Mouse (Mus musculus): ENCODE data around the gene Tnfrsf4. TPM values are rescaled to one million over a fixed set of nuclear protein-coding genes. Genes with fewer than 3 reads are reported as not detected.

The Tnfrsf4 gene
- polyA plus RNA-seq, 1 experiment from 2014 or later: 0.47 TPM

DNA sequence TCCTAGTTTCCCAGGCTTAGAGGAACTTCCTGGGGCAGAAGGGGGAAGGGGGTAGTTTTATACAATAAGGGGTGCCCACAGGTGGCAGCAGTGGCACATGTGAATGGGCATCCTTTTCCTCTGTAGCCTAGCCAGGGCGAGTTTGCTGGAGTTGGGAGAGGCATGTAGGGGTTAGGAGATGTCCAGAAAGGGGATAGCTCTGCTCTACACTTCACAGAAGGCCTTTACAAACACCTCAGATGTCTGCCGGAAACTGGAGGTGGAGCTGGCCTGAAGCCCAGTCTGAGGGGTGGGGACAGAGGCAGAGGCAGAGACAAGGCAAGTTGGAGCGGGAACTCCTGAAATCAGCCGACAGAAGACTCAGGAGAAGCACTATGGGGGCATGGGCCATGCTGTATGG, 12.4 kb downstream of the Tnfrsf4 start, which contains the start of gene Tnfrsf18:
Gene Tnfrsf18, plus strand, starts transcription at position 152 of the 400 bp plus-strand sequence.
- WGBS: 19% methylated on average over 4 of the region's 4 CpGs
- Histone ChIP-seq H3K9me3 (ENCODE audit: low read depth, low read length) (no peaks in the 10 kb centered on the region), H3K36me3 (ENCODE audit: insufficient read depth) (0 out of 2 replicates have a peak, but pooled peaks cover 7% of the 10 kb centered on the region), H3K9ac (peak within 1 kb of the TSS; percentile 3), H3K27me3 (ENCODE audit: insufficient read depth, low read length) (no peaks in the 10 kb centered on the region), H3K4me3 (ENCODE audit: low read depth, low read length) (no peak within 1 kb of the TSS), H3K4me1 (ENCODE audit: insufficient read depth) (peaks cover 5% of the 10 kb centered on the region; the same call in 1 of the 2 replicates), H3K4me2 (no peak within 1 kb of the TSS), H3K27ac (ENCODE audit: low read depth) (peak within 1 kb of the TSS; percentile 3; the same call in 1 of the 2 replicates)
- peak; percentile 76 for ATAC-seq (ENCODE audit: insufficient read depth)
- no peak; the same call in 1 of the 2 replicates for TF ChIP-seq CTCF (IDR thresholded peaks at IDR 0.05; ENCODE audit: low read depth)
- DNase-seq: peak; percentile 66

DNA sequence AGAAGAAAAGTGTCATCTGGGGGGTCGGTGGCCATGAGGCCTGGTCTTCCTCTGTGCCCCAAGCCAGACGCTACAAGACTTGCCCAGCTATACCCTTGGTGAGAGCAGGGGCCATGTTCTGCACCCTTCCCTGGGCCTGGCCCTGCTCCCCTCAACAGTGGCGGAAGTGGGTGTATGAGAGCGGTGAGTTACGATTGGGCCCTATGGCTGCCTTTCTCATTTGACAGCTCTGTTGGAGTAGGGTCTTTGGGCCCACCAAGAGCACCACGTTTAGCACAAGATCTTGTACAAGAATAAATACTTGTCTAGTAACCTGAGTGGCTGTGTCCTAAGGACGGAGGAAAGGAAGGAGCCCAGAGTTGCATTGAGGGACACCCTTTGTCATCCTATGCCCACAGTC, 14.9 kb downstream of the Tnfrsf4 start:
- no peaks in the 10 kb centered on the region for H3K9me3 ChIP-seq (ENCODE audit: low read depth, low read length)
- H3K4me2 ChIP-seq: no peak overlapping the region
- H3K4me1 ChIP-seq (ENCODE audit: insufficient read depth): peaks cover 12% of the 10 kb centered on the region; the same call in 1 of the 2 replicates
- 0 out of 2 replicates have a peak, but pooled peaks cover 7% of the 10 kb centered on the region for H3K36me3 ChIP-seq (ENCODE audit: insufficient read depth)
- DNase-seq (no peak), ATAC-seq (ENCODE audit: insufficient read depth) (no peak)
- WGBS: 86% methylated on average over 7 of the region's 7 CpGs
- no peak for TF ChIP-seq CTCF (IDR thresholded peaks at IDR 0.05; ENCODE audit: low read depth)
- H3K4me3 ChIP-seq (ENCODE audit: low read depth, low read length): no peak overlapping the region
- no peak overlapping the region for H3K27ac ChIP-seq (ENCODE audit: low read depth)
- no peak overlapping the region for H3K9ac ChIP-seq
- no peaks in the 10 kb centered on the region for H3K27me3 ChIP-seq (ENCODE audit: insufficient read depth, low read length)

DNA sequence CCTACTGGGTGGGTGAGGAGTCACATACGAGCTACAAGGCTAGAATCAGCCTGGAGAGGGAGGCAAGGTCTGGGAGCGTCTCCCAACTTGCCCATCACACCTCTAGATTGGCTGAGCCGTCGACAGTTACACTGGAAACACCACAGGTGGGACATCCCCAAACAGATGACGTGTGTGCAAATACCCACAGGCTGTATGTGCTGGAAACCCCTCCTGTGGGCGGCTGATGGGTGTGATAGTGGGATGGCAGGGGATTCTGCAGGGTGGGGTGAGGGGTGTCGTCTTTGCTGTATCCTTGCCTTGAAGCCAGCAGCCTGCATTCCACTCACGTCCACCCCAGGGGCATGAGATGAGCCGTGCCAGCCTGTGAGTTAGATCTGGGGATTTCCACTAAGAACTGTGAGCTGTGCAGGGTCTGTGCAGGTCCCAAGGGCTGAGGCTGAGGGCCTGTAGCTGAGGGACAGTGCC, 17.0 kb downstream of the Tnfrsf4 start:
- H3K36me3 ChIP-seq (ENCODE audit: insufficient read depth): 0 out of 2 replicates have a peak, but pooled peaks cover 7% of the 10 kb centered on the region
- H3K9ac ChIP-seq: peak overlapping the region; percentile 53
- H3K27me3 ChIP-seq (ENCODE audit: insufficient read depth, low read length): peaks cover 13% of the 10 kb centered on the region
- peak overlapping the region; percentile 41 for H3K4me3 ChIP-seq (ENCODE audit: low read depth, low read length)
- ATAC-seq (ENCODE audit: insufficient read depth) (0 out of 2 replicates have a peak, but pooled peaks have one; percentile 3), DNase-seq (no peak)
- 39% methylated on average over 9 of the region's 9 CpGs for WGBS
- H3K9me3 ChIP-seq (ENCODE audit: low read depth, low read length): no peaks in the 10 kb centered on the region
- peak overlapping the region; percentile 72; the same call in 1 of the 2 replicates for H3K27ac ChIP-seq (ENCODE audit: low read depth)
- no peak for TF ChIP-seq CTCF (IDR thresholded peaks at IDR 0.05; ENCODE audit: low read depth)
- peaks cover 12% of the 10 kb centered on the region; the same call in 1 of the 2 replicates for H3K4me1 ChIP-seq (ENCODE audit: insufficient read depth)
- peak overlapping the region; percentile 80 for H3K4me2 ChIP-seq

DNA sequence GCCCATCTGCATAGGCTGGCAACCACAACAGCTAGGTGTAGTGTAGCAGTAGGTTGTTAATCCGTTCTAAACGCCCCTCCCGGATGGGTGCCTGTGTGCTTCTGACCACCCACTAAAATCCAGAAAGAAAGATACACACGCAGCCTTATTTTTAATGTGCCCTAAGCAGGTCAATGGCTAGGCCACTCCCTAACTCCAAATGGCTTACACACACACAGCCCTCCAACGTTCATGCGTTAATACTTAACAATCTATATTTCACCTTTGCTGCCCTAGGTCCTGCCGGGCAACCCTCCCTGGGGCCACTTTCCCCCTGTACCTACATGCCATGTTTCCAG, 17.6 kb downstream of the Tnfrsf4 start:
- Histone ChIP-seq H3K27ac (ENCODE audit: low read depth) (peak overlapping the region; percentile 89; the same call in 1 of the 2 replicates), H3K4me1 (ENCODE audit: insufficient read depth) (peaks cover 12% of the 10 kb centered on the region; the same call in 1 of the 2 replicates), H3K36me3 (ENCODE audit: insufficient read depth) (0 out of 2 replicates have a peak, but pooled peaks cover 7% of the 10 kb centered on the region), H3K27me3 (ENCODE audit: insufficient read depth, low read length) (peaks cover 19% of the 10 kb centered on the region), H3K9me3 (ENCODE audit: low read depth, low read length) (no peaks in the 10 kb centered on the region), H3K4me3 (ENCODE audit: low read depth, low read length) (peak overlapping the region; percentile 41), H3K9ac (peak overlapping the region; percentile 53), H3K4me2 (peak overlapping the region; percentile 80)
- DNase-seq (no peak), ATAC-seq (ENCODE audit: insufficient read depth) (no peak)
- TF ChIP-seq CTCF (IDR thresholded peaks at IDR 0.05; ENCODE audit: low read depth): no peak
- 7% methylated on average over 7 of the region's 7 CpGs for WGBS

DNA sequence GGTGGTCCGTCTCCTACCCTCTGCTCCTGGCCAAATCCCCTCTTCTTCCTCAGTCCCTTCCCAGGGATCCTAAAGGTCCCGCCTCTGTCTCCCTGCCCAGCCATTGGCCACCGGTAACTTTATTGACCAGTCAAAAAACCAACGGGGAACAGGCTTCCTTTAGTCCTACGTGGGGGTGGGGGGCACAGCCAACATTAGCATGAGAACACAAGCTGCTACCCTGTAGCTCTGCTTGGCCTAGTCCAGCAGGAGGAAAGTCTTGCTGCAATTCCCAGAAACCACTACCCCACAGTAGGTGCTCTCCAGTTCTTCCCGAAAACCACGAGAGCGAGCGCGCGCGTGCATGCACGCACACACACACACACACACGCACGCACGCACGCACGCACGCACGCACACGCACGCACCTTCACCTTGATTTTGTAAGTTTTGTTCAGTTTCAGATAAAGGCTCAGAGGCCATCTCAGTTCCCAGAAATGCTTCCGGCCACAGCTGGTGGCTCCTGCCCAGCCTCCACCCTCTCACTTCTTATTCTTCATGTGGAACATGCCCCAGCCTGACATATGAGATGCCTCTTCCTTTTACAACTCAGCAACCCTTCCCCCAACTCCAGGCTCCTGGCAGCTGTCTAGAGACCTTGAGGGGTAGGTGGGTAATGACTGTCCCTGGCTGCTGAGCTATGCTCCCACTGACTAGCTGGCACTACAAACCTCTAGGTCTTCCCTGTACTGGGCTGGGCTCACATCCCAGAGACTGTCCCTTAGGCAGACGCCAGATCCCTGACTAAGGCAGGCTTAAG, 18.1 kb downstream of the Tnfrsf4 start:
- no peak for TF ChIP-seq CTCF (IDR thresholded peaks at IDR 0.05; ENCODE audit: low read depth)
- WGBS: 2% methylated on average over 24 of the region's 24 CpGs
- Histone ChIP-seq H3K4me2 (peak overlapping the region; percentile 80), H3K36me3 (ENCODE audit: insufficient read depth) (0 out of 2 replicates have a peak, but pooled peaks cover 7% of the 10 kb centered on the region), H3K4me3 (ENCODE audit: low read depth, low read length) (peak overlapping the region; percentile 41), H3K9ac (peak overlapping the region; percentile 53), H3K9me3 (ENCODE audit: low read depth, low read length) (no peaks in the 10 kb centered on the region), H3K27ac (ENCODE audit: low read depth) (peak overlapping the region; percentile 89), H3K27me3 (ENCODE audit: insufficient read depth, low read length) (peaks cover 19% of the 10 kb centered on the region), H3K4me1 (ENCODE audit: insufficient read depth) (peaks cover 12% of the 10 kb centered on the region; the same call in 1 of the 2 replicates)
- ATAC-seq (ENCODE audit: insufficient read depth): peak; percentile 92
- DNase-seq: peak; percentile 88

DNA sequence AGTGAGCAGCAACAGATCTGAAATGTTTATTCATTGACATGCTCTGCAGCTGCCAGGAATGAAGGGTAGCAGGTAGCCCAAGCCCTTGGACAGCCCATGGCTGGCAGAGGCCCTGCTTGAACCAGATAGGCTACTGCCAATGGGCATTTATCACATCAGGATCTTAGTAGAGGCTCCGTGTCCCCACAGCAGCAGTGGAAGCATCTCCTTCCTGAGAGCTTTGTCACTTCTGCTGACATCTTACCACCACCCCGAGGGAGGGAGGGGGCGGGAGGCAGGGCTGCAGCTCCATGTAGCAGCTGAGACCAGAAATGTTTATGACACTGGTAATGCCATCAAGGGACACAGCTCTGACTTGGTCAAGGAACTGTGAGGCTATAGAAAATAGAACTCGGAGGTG, 19.2 kb downstream of the Tnfrsf4 start:
- Histone ChIP-seq H3K4me1 (ENCODE audit: insufficient read depth) (peaks cover 12% of the 10 kb centered on the region; the same call in 1 of the 2 replicates), H3K4me3 (ENCODE audit: low read depth, low read length) (no peak overlapping the region), H3K27me3 (ENCODE audit: insufficient read depth, low read length) (peaks cover 19% of the 10 kb centered on the region), H3K4me2 (peak overlapping the region; percentile 80; the same call in 1 of the 2 replicates), H3K36me3 (ENCODE audit: insufficient read depth) (0 out of 2 replicates have a peak, but pooled peaks cover 4% of the 10 kb centered on the region), H3K9ac (no peak overlapping the region), H3K27ac (ENCODE audit: low read depth) (no peak overlapping the region; the same call in 1 of the 2 replicates), H3K9me3 (ENCODE audit: low read depth, low read length) (no peaks in the 10 kb centered on the region)
- TF ChIP-seq CTCF (IDR thresholded peaks at IDR 0.05; ENCODE audit: low read depth): no peak
- no peak for DNase-seq
- no peak for ATAC-seq (ENCODE audit: insufficient read depth)
- WGBS: 73% methylated on average over 4 of the region's 4 CpGs

All from lung, embryonic 14.5 days (tissue).